ENCODE assay signal across 19 mouse cellular contexts in genomic region chr11:68121260-68121659, GRCm38 (mm10).
DNase-seq lines count a peak whose midpoint lies in the region; ATAC-seq lines count a peak whose summit lies in the region.
"Had no signal": no experiment of that assay in that cellular context is flagged by ENCODE, and none has a peak within 500 bp of the region (broad histone marks: within the 10 kb centered on the region; RNA-seq: fewer than 3 reads in every experiment).

No protein-coding gene starts in this region.

- H3K4me3 ChIP-seq in kidney, embryonic 14.5 days (ENCODE audit: low read length), result no peak overlapping the region
- no peak overlapping the region for H3K4me3 ChIP-seq in embryonic facial prominence, embryonic 14.5 days (ENCODE audit: low read depth, low read length)
- no peak overlapping the region for H3K4me3 ChIP-seq in limb, embryonic 13.5 days
- no peak overlapping the region for H3K4me3 ChIP-seq in intestine, embryonic 15.5 days (replicated peaks)

- no peak for DNase-seq in kidney, postnatal 10 days
- DNase-seq in Muller cell, postnatal 12 days (ENCODE audit: inconsistent ontology term), result peak; percentile 34
- DNase-seq in embryonic facial prominence, embryonic 14.5 days (ENCODE audit: low spot score), result no peak
- no peak for DNase-seq in cerebellum, postnatal 14 days
- DNase-seq in layer of hippocampus, adult 11-12 months (ENCODE audit: low spot score), result no peak
- DNase-seq: adrenal gland, postnatal 36 days; B cell, adult 2 months; cerebellum, adult 11-12 months; cerebellum, postnatal 25 days; gastrocnemius, postnatal 36 days; kidney, adult 9 months; liver, postnatal 0 days; lung, postnatal 10 days; right cerebral cortex, postnatal 14 days; thymus, postnatal 4 days had no signal

- ATAC-seq in kidney, embryonic 14.5 days (ENCODE audit: low FRiP score, low TSS enrichment), result 0 out of 2 replicates have a peak, but pooled peaks have one; percentile 52
- ATAC-seq in embryonic facial prominence, embryonic 14.5 days (ENCODE audit: low read depth), result no peak
- ATAC-seq in limb, embryonic 13.5 days (ENCODE audit: low FRiP score, low read depth), result no peak
- ATAC-seq in intestine, embryonic 15.5 days, result no peak
- ATAC-seq: forebrain, embryonic 14.5 days; liver, postnatal 0 days had no signal

- H3K9ac ChIP-seq in kidney, embryonic 14.5 days (ENCODE audit: low read depth, low read length), result no peak overlapping the region
- H3K9ac ChIP-seq in embryonic facial prominence, embryonic 14.5 days (ENCODE audit: low read depth, low read length), result no peak overlapping the region
- H3K9ac ChIP-seq in limb, embryonic 13.5 days, result no peak overlapping the region
- H3K9ac ChIP-seq in intestine, embryonic 15.5 days, result no peak overlapping the region
- H3K9ac ChIP-seq: liver, postnatal 0 days had no signal

- WGBS in kidney, embryonic 14.5 days, result 10% methylated on average over 6 of the region's 6 CpGs
- 14% methylated on average over 6 of the region's 6 CpGs for WGBS in embryonic facial prominence, embryonic 14.5 days
- WGBS in limb, embryonic 13.5 days, result 25% methylated on average over 6 of the region's 6 CpGs
- WGBS in intestine, embryonic 15.5 days, result 53% methylated on average over 6 of the region's 6 CpGs

- no peak overlapping the region for H3K27ac ChIP-seq in kidney, embryonic 14.5 days (ENCODE audit: low read depth, low read length)
- 0 out of 2 replicates have a peak overlapping the region, but pooled peaks have one; percentile 35 for H3K27ac ChIP-seq in embryonic facial prominence, embryonic 14.5 days (replicated peaks; ENCODE audit: low read depth, low read length)
- no peak overlapping the region for H3K27ac ChIP-seq in limb, embryonic 13.5 days
- no peak overlapping the region for H3K27ac ChIP-seq in intestine, embryonic 15.5 days

- H3K4me1 ChIP-seq in kidney, embryonic 14.5 days (ENCODE audit: control insufficient read depth, insufficient read depth, low read length), result peaks cover 8% of the 10 kb centered on the region
- H3K4me1 ChIP-seq in embryonic facial prominence, embryonic 14.5 days (ENCODE audit: control insufficient read depth, insufficient read depth, low read length), result 0 out of 2 replicates have a peak, but pooled peaks cover 6% of the 10 kb centered on the region
- H3K4me1 ChIP-seq in limb, embryonic 13.5 days, result peaks cover 21% of the 10 kb centered on the region
- H3K4me1 ChIP-seq in intestine, embryonic 15.5 days (replicated peaks), result no peaks in the 10 kb centered on the region

- no peaks in the 10 kb centered on the region for H3K9me3 ChIP-seq in kidney, embryonic 14.5 days (ENCODE audit: control insufficient read depth, low read length)
- H3K9me3 ChIP-seq in embryonic facial prominence, embryonic 14.5 days (ENCODE audit: control insufficient read depth, low read length), result no peaks in the 10 kb centered on the region
- no peaks in the 10 kb centered on the region for H3K9me3 ChIP-seq in limb, embryonic 13.5 days
- H3K9me3 ChIP-seq in intestine, embryonic 15.5 days, result no peaks in the 10 kb centered on the region

- no peaks in the 10 kb centered on the region for H3K36me3 ChIP-seq in kidney, embryonic 14.5 days (ENCODE audit: control insufficient read depth, insufficient read depth, low read length)
- H3K36me3 ChIP-seq in embryonic facial prominence, embryonic 14.5 days (ENCODE audit: control insufficient read depth, insufficient read depth, low read length), result no peaks in the 10 kb centered on the region
- H3K36me3 ChIP-seq in limb, embryonic 13.5 days, result no peaks in the 10 kb centered on the region
- no peaks in the 10 kb centered on the region for H3K36me3 ChIP-seq in intestine, embryonic 15.5 days

- H3K27me3 ChIP-seq in kidney, embryonic 14.5 days (ENCODE audit: control insufficient read depth, insufficient read depth, low read length), result no peaks in the 10 kb centered on the region
- no peaks in the 10 kb centered on the region for H3K27me3 ChIP-seq in embryonic facial prominence, embryonic 14.5 days (replicated peaks; ENCODE audit: control insufficient read depth, insufficient read depth, low read length)
- H3K27me3 ChIP-seq in limb, embryonic 13.5 days, result no peaks in the 10 kb centered on the region
- H3K27me3 ChIP-seq in intestine, embryonic 15.5 days (replicated peaks), result no peaks in the 10 kb centered on the region

- no peak overlapping the region for H3K4me2 ChIP-seq in kidney, embryonic 14.5 days (replicated peaks; ENCODE audit: low read depth, low read length)
- no peak overlapping the region for H3K4me2 ChIP-seq in embryonic facial prominence, embryonic 14.5 days (ENCODE audit: low read depth, low read length)
- H3K4me2 ChIP-seq in limb, embryonic 13.5 days (replicated peaks), result 0 out of 2 replicates have a peak overlapping the region, but pooled peaks have one; percentile 19
- H3K4me2 ChIP-seq in intestine, embryonic 15.5 days (replicated peaks), result no peak overlapping the region
